Mouse (Mus musculus) cerebellum, adult 18-20 months (tissue): ENCODE measurements around the gene Ska2.

Experiments
- DNase-seq, 2 experiments: peaks; one replicate each; pipeline ENCODE4 v3.0.0; 2021

Gene Ska2

GRCm38 (mm10) chr11:87108755-87109518, at the start of gene Ska2:
Gene Ska2 (plus strand): TSS chr11:87109234.
- peak; percentile 94 to 98 for DNase-seq

- no peak for DNase-seq
These were observed 48.6 kb upstream of the Ska2 start for GRCm38 (mm10) chr11:87060410-87060809.

- DNase-seq, result no peak
These were observed 46.9 kb upstream of the Ska2 start for GRCm38 (mm10) chr11:87062087-87062486.

GRCm38 (mm10) chr11:87073343-87073865, 35.6 kb upstream of the Ska2 start:
- DNase-seq, result peak; percentile 81 to 85

- DNase-seq, result peak; percentile 90 to 92
These were observed 35.1 kb upstream of the Ska2 start, which contains the start of gene Gdpd1 for GRCm38 (mm10) chr11:87073866-87074440. Gene Gdpd1 (minus strand): TSS chr11:87074062.

- DNase-seq, result no peak
These were observed 25.3 kb upstream of the Ska2 start for GRCm38 (mm10) chr11:87083712-87084111.

GRCm38 (mm10) chr11:87085461-87085860, 23.6 kb upstream of the Ska2 start:
- DNase-seq, result no peak

GRCm38 (mm10) chr11:87086290-87086984, 22.6 kb upstream of the Ska2 start, which contains the start of gene Smg8:
Gene Smg8 (minus strand): TSS chr11:87086774.
- DNase-seq, result peak; percentile 79 to 81

GRCm38 (mm10) chr11:87087142-87087541, 21.9 kb upstream of the Ska2 start:
- DNase-seq, result no peak

- no peak for DNase-seq
These were observed 652 bp upstream of the Ska2 start, which contains the start of gene Prr11 for GRCm38 (mm10) chr11:87108409-87108754. Gene Prr11 (minus strand): TSS chr11:87108708.

- peak; percentile 41 to 43 for DNase-seq
These were observed 611 bp downstream of the Ska2 start for GRCm38 (mm10) chr11:87109519-87110171.

- no peak for DNase-seq
These were observed 1.3 kb downstream of the Ska2 start for GRCm38 (mm10) chr11:87110172-87110909.

GRCm38 (mm10) chr11:87121864-87122263, 12.8 kb downstream of the Ska2 start:
- no peak for DNase-seq

GRCm38 (mm10) chr11:87125562-87125961, 16.5 kb downstream of the Ska2 start:
- no peak for DNase-seq

- DNase-seq, result no peak
These were observed 17.3 kb downstream of the Ska2 start for GRCm38 (mm10) chr11:87126281-87126823.

- peak; percentile 86 to 89 for DNase-seq
These were observed 18.1 kb downstream of the Ska2 start, which contains the start of gene Trim37 for GRCm38 (mm10) chr11:87126824-87127816. Gene Trim37 (plus strand): TSS chr11:87127077.

GRCm38 (mm10) chr11:87136233-87136632, 27.2 kb downstream of the Ska2 start:
- DNase-seq, result no peak

GRCm38 (mm10) chr11:87158012-87158411, 49.0 kb downstream of the Ska2 start:
- no peak for DNase-seq

- no peak for DNase-seq
These were observed 53.7 kb downstream of the Ska2 start for GRCm38 (mm10) chr11:87162687-87163086.

GRCm38 (mm10) chr11:87163751-87164150, 54.7 kb downstream of the Ska2 start:
- DNase-seq, result no peak
